Mouse (Mus musculus) forebrain, embryonic 16.5 days (tissue): ENCODE results near the gene Ppp3r2. TPM values are rescaled to one million over a fixed set of nuclear protein-coding genes. Genes with fewer than 3 reads are reported as not detected.
A peak's percentile ranks its signal among the peaks of the same experiment; 100 is the strongest.

Experiments used
- ATAC-seq: fragments of 200-750 bp; cut with Nextera tagmentation; 2 replicates; pipeline ENCODE4 v1.8.0; 2017; ENCODE audit warnings: mild to moderate bottlenecking, moderate library complexity
- H3K27ac ChIP-seq: fragments of 300-500 bp; sonication (generic); 2 replicates; pipeline ENCODE4 v1.5.1; 2014; ENCODE audit warnings: low read length, control low read depth
- H3K27me3 ChIP-seq: fragments of 300-500 bp; sonication (generic); replicated peaks from 2 replicates; pipeline ENCODE4 v1.6.1; 2014; ENCODE audit warnings: low read length; ENCODE audit not compliant: control insufficient read depth, insufficient read depth
- H3K36me3 ChIP-seq: fragments of 300-500 bp; sonication (generic); 2 replicates; pipeline ENCODE4 v1.6.1; 2014; ENCODE audit not compliant: control insufficient read depth, insufficient read depth
- H3K4me1 ChIP-seq: fragments of 300-500 bp; sonication (generic); replicated peaks from 2 replicates; pipeline ENCODE4 v1.6.1; 2014; ENCODE audit warnings: low read length; ENCODE audit not compliant: control insufficient read depth, insufficient read depth
- H3K4me2 ChIP-seq: fragments of 300-500 bp; sonication (generic); 2 replicates; pipeline ENCODE4 v1.6.1; 2014; ENCODE audit warnings: mild to moderate bottlenecking, low read length, control low read depth
- H3K4me3 ChIP-seq: fragments of 300-500 bp; sonication (generic); replicated peaks from 2 replicates; pipeline ENCODE4 v1.5.1; 2014; ENCODE audit warnings: mild to moderate bottlenecking, low read length, control low read depth
- H3K9ac ChIP-seq: fragments of 300-500 bp; sonication (generic); replicated peaks from 2 replicates; pipeline ENCODE4 v1.6.1; 2014; ENCODE audit warnings: low read depth, low read length, control low read depth
- H3K9me3 ChIP-seq: fragments of 300-500 bp; sonication (generic); 2 replicates; pipeline ENCODE4 v1.6.1; 2016; ENCODE audit warnings: low read length; ENCODE audit not compliant: control insufficient read depth
- WGBS: fragments of 180-500 bp; shearing (Covaris S2); extraction: QIAGEN DNeasy Blood & Tissue Kit; methylation state at CpG from one replicate; pipeline ENCODE4 v1.1.7; 2014; 5-methylcytosine and 5-hydroxymethylcytosine counted together
- polyA plus RNA-seq: library from polyadenylated mRNA; unstranded; fragments of >200 nt; fragmentation: Nextera tagmentation; extraction: Ambion mirVana; gene quantifications from 2 replicates; pipeline ENCODE4 v1.2.1, GENCODE M21; 2015

Ppp3r2 gene
- 0.10 and 0.39 TPM in 2 replicates for polyA plus RNA-seq

GRCm38 (mm10) chr4:49681812-49682211 is at the start of gene Ppp3r2:
Ppp3r2 (minus strand) TSS chr4:49682024.
- Histone ChIP-seq H3K9ac (no peak within 1 kb of the TSS), H3K9me3 (no peaks in the 10 kb centered on the region), H3K4me3 (no peak within 1 kb of the TSS), H3K36me3 (no peaks in the 10 kb centered on the region), H3K27me3 (no peaks in the 10 kb centered on the region), H3K4me2 (no peak within 1 kb of the TSS), H3K4me1 (no peaks in the 10 kb centered on the region), H3K27ac (no peak within 1 kb of the TSS)
- WGBS = 89% methylated on average over 13 of the region's 13 CpGs
- ATAC-seq = no peak

- no peaks in the 10 kb centered on the region for H3K4me1 ChIP-seq
- no peak overlapping the region for H3K27ac ChIP-seq
- H3K27me3 ChIP-seq = no peaks in the 10 kb centered on the region
- ATAC-seq = no peak
- H3K4me2 ChIP-seq = no peak overlapping the region
- no peak overlapping the region for H3K4me3 ChIP-seq
- H3K36me3 ChIP-seq = no peaks in the 10 kb centered on the region
- H3K9me3 ChIP-seq = no peaks in the 10 kb centered on the region
- H3K9ac ChIP-seq = no peak overlapping the region
- WGBS = 56% methylated on average over 3 of the region's 3 CpGs
Observed at GRCm38 (mm10) chr4:49729326-49729725, 47.5 kb upstream of the Ppp3r2 start.

- 96% methylated on average over 2 of the region's 2 CpGs for WGBS
- no peaks in the 10 kb centered on the region for H3K4me1 ChIP-seq
- no peak overlapping the region for H3K4me2 ChIP-seq
- H3K36me3 ChIP-seq = no peaks in the 10 kb centered on the region
- no peak overlapping the region for H3K27ac ChIP-seq
- H3K9me3 ChIP-seq = no peaks in the 10 kb centered on the region
- ATAC-seq = no peak
- H3K9ac ChIP-seq = no peak overlapping the region
- no peaks in the 10 kb centered on the region for H3K27me3 ChIP-seq
- no peak overlapping the region for H3K4me3 ChIP-seq
Observed at GRCm38 (mm10) chr4:49723908-49724307, 42.1 kb upstream of the Ppp3r2 start.

GRCm38 (mm10) chr4:49691405-49692194 is 9.8 kb upstream of the Ppp3r2 start:
- no peak for ATAC-seq
- no peak overlapping the region for H3K9ac ChIP-seq
- no peak overlapping the region for H3K27ac ChIP-seq
- 56% methylated on average over 12 of the region's 12 CpGs for WGBS
- H3K9me3 ChIP-seq = no peaks in the 10 kb centered on the region
- no peaks in the 10 kb centered on the region for H3K36me3 ChIP-seq
- H3K4me2 ChIP-seq = no peak overlapping the region
- H3K4me1 ChIP-seq = peaks cover 5% of the 10 kb centered on the region; the same call in 1 of the 2 replicates
- H3K4me3 ChIP-seq = no peak overlapping the region
- H3K27me3 ChIP-seq = no peaks in the 10 kb centered on the region

- Histone ChIP-seq H3K4me3 (no peak overlapping the region), H3K27ac (no peak overlapping the region), H3K4me1 (peaks cover 5% of the 10 kb centered on the region; the same call in 1 of the 2 replicates), H3K36me3 (no peaks in the 10 kb centered on the region), H3K9ac (no peak overlapping the region), H3K4me2 (no peak overlapping the region), H3K9me3 (no peaks in the 10 kb centered on the region), H3K27me3 (no peaks in the 10 kb centered on the region)
- 2% methylated on average over 9 of the region's 9 CpGs for WGBS
- ATAC-seq = peak; percentile 95
Observed at GRCm38 (mm10) chr4:49688594-49689288, 6.9 kb upstream of the Ppp3r2 start.

- Histone ChIP-seq H3K36me3 (no peaks in the 10 kb centered on the region), H3K4me1 (no peaks in the 10 kb centered on the region), H3K27me3 (no peaks in the 10 kb centered on the region), H3K4me2 (no peak overlapping the region), H3K27ac (no peak overlapping the region), H3K9me3 (no peaks in the 10 kb centered on the region), H3K9ac (no peak overlapping the region), H3K4me3 (no peak overlapping the region)
- 91% methylated on average over 11 of the region's 11 CpGs for WGBS
- no peak for ATAC-seq
Observed at GRCm38 (mm10) chr4:49680171-49680875, 1.5 kb downstream of the Ppp3r2 start.

- Histone ChIP-seq H3K36me3 (no peaks in the 10 kb centered on the region), H3K4me1 (no peaks in the 10 kb centered on the region), H3K4me2 (no peak overlapping the region), H3K27ac (no peak overlapping the region), H3K9ac (no peak overlapping the region), H3K9me3 (no peaks in the 10 kb centered on the region), H3K27me3 (no peaks in the 10 kb centered on the region), H3K4me3 (no peak overlapping the region)
- 67% methylated on average over 7 of the region's 7 CpGs for WGBS
- ATAC-seq = no peak
Observed at GRCm38 (mm10) chr4:49676790-49677189, 5.0 kb downstream of the Ppp3r2 start.

GRCm38 (mm10) chr4:49676071-49676470 is 5.8 kb downstream of the Ppp3r2 start:
- no peaks in the 10 kb centered on the region for H3K9me3 ChIP-seq
- ATAC-seq = no peak
- no peak overlapping the region for H3K4me3 ChIP-seq
- no peak overlapping the region for H3K9ac ChIP-seq
- H3K27me3 ChIP-seq = no peaks in the 10 kb centered on the region
- no peaks in the 10 kb centered on the region for H3K4me1 ChIP-seq
- no peak overlapping the region for H3K4me2 ChIP-seq
- no peaks in the 10 kb centered on the region for H3K36me3 ChIP-seq
- 95% methylated on average over 6 of the region's 6 CpGs for WGBS
- no peak overlapping the region for H3K27ac ChIP-seq

- H3K9me3 ChIP-seq = no peaks in the 10 kb centered on the region
- no peak overlapping the region for H3K4me2 ChIP-seq
- H3K4me3 ChIP-seq = no peak overlapping the region
- no peak overlapping the region for H3K9ac ChIP-seq
- ATAC-seq = no peak
- H3K4me1 ChIP-seq = no peaks in the 10 kb centered on the region
- peaks cover 4% of the 10 kb centered on the region for H3K36me3 ChIP-seq
- 82% methylated on average over 5 of the region's 5 CpGs for WGBS
- no peak overlapping the region for H3K27ac ChIP-seq
- no peaks in the 10 kb centered on the region for H3K27me3 ChIP-seq
Observed at GRCm38 (mm10) chr4:49664850-49665249, 17.0 kb downstream of the Ppp3r2 start.
